Mouse (Mus musculus) lung, embryonic 14.5 days (tissue): Measurements from ENCODE around the gene Zscan26. TPM values are rescaled to one million over a fixed set of nuclear protein-coding genes. Genes with fewer than 3 reads are reported as not detected.
"Not testable (repeated sequence)": the region's sequence is repeated elsewhere in the genome, so short reads cannot be mapped to it uniquely, and the experiment has no call there.

Experiments used
- ATAC-seq: fragments of 200-750 bp; cut with Nextera tagmentation; 2 replicates; pipeline ENCODE4 v1.8.0; 2017; ENCODE audit warnings: mild to moderate bottlenecking, moderate TSS enrichment, moderate library complexity; ENCODE audit not compliant: insufficient read depth
- DNase-seq: peaks from one replicate; pipeline ENCODE4 v3.0.0-alpha.2; 2015
- H3K27ac ChIP-seq: fragments of 300-500 bp; sonication (generic); 2 replicates; pipeline ENCODE4 v1.5.1; 2014; ENCODE audit warnings: low read depth, mild to moderate bottlenecking, moderate library complexity
- H3K27me3 ChIP-seq: fragments of 300-500 bp; sonication (generic); 2 replicates; pipeline ENCODE4 v1.6.1; 2014; ENCODE audit warnings: low read length, control low read depth; ENCODE audit not compliant: insufficient read depth
- H3K36me3 ChIP-seq: fragments of 300-500 bp; sonication (generic); 2 replicates; pipeline ENCODE4 v1.6.1; 2014; ENCODE audit warnings: control low read depth; ENCODE audit not compliant: insufficient read depth
- H3K4me1 ChIP-seq: fragments of 300-500 bp; sonication (generic); 2 replicates; pipeline ENCODE4 v1.6.1; 2014; ENCODE audit warnings: antibody characterized with exemption, control low read depth; ENCODE audit not compliant: insufficient read depth
- H3K4me2 ChIP-seq: fragments of 300-500 bp; sonication (generic); 2 replicates; pipeline ENCODE4 v1.6.1; 2014; ENCODE audit warnings: mild to moderate bottlenecking
- H3K4me3 ChIP-seq: fragments of 300-500 bp; sonication (generic); 2 replicates; pipeline ENCODE4 v1.5.1; 2014; ENCODE audit warnings: low read depth, low read length
- H3K9ac ChIP-seq: fragments of 300-500 bp; sonication (generic); 2 replicates; pipeline ENCODE4 v1.6.1; 2014
- H3K9me3 ChIP-seq: fragments of 300-500 bp; sonication (generic); 2 replicates; pipeline ENCODE4 v1.6.1; 2016; ENCODE audit warnings: low read depth, low read length, control low read depth
- CTCF ChIP-seq: IDR thresholded peaks from 2 replicates; pipeline ENCODE4 v1.5.1; 2016; ENCODE audit warnings: antibody characterized with exemption, low read depth
- WGBS: fragments of 180-500 bp; shearing (Covaris S2); extraction: QIAGEN DNeasy Blood & Tissue Kit; methylation state at CpG from one replicate; pipeline ENCODE4 v1.1.7; 2014; 5-methylcytosine and 5-hydroxymethylcytosine counted together
- microRNA counts: library from miRNA; unstranded; fragments of <30 nt; microRNA quantifications from one replicate; lab custom pipeline; 2016
- microRNA-seq: library from miRNA; unstranded; fragments of <30 nt; microRNA quantifications from one replicate; pipeline ENCODE4, GENCODE M21; 2016; ENCODE audit warnings: borderline number of aligned reads
- polyA plus RNA-seq: library from polyadenylated mRNA; unstranded; fragments of >200 nt; fragmentation: Nextera tagmentation; extraction: Ambion mirVana; gene quantifications from 2 replicates; pipeline ENCODE4 v1.2.1, GENCODE M21; 2014

The Zscan26 gene
- polyA plus RNA-seq, 1 experiment from 2014 or later = 27.6 TPM

DNA sequence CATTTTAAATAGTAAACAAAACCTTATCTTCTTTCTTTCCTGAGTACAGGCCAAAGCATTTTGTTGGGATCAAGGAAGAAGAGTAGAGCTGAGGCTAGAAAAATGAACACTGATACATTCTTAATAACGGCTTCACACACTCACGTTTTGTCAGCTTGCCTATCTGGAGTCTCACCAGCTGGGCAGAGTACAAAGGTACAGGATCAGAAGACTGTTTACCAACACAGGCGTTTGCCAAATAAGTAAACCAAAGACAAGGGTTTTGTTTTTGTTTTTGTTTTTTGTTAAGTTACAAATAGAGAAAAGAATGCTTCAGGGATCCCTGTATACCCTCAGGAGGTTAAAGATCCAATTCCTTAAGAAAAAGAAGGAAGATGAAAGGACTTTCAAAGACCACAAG lies 52.4 kb downstream of the Zscan26 start:
- peak overlapping the region; percentile 76 for H3K4me2 ChIP-seq
- H3K9ac ChIP-seq = peak overlapping the region; percentile 93
- ATAC-seq (no peak), DNase-seq (no peak)
- peaks cover 24% of the 10 kb centered on the region for H3K36me3 ChIP-seq
- H3K4me1 ChIP-seq = 0 out of 2 replicates have a peak, but pooled peaks cover 5% of the 10 kb centered on the region
- H3K27me3 ChIP-seq = no peaks in the 10 kb centered on the region
- 62% methylated on average over 3 of the region's 3 CpGs for WGBS
- peak overlapping the region; percentile 79 for H3K4me3 ChIP-seq
- TF ChIP-seq CTCF = no peak
- H3K27ac ChIP-seq = no peak overlapping the region
- no peaks in the 10 kb centered on the region for H3K9me3 ChIP-seq

DNA sequence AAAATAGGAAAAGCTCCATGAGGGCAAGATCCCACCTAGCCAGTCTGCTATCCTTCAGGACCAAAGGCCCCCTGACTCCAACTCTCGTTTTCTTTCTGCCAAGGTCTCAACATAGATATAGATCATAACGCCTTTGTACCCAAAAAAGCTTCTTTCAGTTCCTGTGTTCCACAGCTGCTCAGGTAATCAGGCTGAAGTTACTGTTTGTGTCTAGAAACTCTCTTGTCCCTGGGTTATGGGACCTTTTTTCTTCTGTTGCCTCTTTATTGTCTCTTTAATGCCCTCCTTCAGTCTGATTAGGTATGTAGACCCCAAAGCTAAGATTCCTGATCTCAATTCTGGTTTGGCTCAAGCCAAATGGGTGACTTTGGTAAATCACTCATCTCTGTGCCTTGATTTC lies 56.0 kb downstream of the Zscan26 start:
- 75% methylated on average over 2 of the region's 2 CpGs for WGBS
- peaks cover 56% of the 10 kb centered on the region for H3K36me3 ChIP-seq

DNA sequence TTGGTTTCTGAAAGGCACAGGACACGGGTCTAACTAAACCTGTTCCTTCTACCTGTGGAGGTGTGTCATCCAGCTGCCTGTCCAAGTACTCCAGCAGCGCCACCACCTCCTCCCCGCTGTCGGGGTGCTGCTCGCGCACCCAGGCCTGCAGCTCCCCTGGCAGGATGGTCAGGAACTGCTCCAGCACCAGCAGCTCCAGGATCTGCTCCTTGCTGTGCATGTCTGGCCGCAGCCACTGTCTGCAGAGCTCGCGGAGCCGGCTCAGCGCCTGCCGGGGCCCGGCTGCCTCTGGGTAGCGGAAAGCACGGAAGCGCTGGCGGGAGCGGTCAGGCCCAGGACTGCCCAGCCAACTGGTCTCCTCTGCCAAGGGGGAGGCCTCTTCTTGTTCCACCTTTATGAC lies 57.5 kb downstream of the Zscan26 start:
- H3K27me3 ChIP-seq, H3K4me1 ChIP-seq, H3K4me3 ChIP-seq, DNase-seq, H3K27ac ChIP-seq, H3K9me3 ChIP-seq, H3K4me2 ChIP-seq, H3K9ac ChIP-seq: not testable (repeated sequence)
- H3K36me3 ChIP-seq = peaks cover 68% of the 10 kb centered on the region
- 91% methylated on average over 9 of the region's 18 CpGs for WGBS
- peak; percentile 38 for ATAC-seq

More for the DNA sequence above, 56.0 kb downstream of the Zscan26 start:
- no peak for TF ChIP-seq CTCF
- no peak for ATAC-seq
- Histone ChIP-seq H3K27ac (no peak overlapping the region), H3K27me3 (no peaks in the 10 kb centered on the region), H3K4me1 (0 out of 2 replicates have a peak, but pooled peaks cover 5% of the 10 kb centered on the region), H3K9me3 (no peaks in the 10 kb centered on the region), H3K4me3 (no peak overlapping the region), H3K9ac (no peak overlapping the region), H3K4me2 (no peak overlapping the region)
- no peak for DNase-seq

DNA sequence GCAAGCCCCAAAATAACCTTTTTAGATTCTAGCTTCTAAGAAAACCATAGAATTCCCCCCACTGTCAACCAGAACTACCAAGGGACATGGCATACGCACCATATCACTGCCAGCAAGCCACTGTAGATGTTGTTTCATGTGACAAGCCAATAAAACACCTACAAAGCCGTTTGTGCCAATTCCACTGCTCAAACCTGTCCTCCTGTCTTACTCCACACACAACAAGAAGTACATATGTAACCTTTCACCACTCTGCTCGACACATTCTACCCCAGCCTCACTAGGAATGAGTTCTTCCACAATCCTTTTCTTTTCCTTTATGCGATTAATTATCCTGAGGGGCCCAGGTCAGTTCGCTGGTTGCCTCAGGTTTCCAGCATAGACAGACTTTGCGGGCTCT lies 57.9 kb downstream of the Zscan26 start:
- WGBS = 90% methylated on average over 6 of the region's 6 CpGs
- DNase-seq (no peak), ATAC-seq (no peak)
- H3K4me2 ChIP-seq = no peak overlapping the region
- no peak overlapping the region for H3K27ac ChIP-seq
- H3K27me3 ChIP-seq = no peaks in the 10 kb centered on the region
- no peaks in the 10 kb centered on the region for H3K4me1 ChIP-seq
- no peak overlapping the region for H3K4me3 ChIP-seq
- H3K9me3 ChIP-seq = no peaks in the 10 kb centered on the region
- no peak overlapping the region for H3K9ac ChIP-seq
- H3K36me3 ChIP-seq = peaks cover 70% of the 10 kb centered on the region
- no peak for TF ChIP-seq CTCF

DNA sequence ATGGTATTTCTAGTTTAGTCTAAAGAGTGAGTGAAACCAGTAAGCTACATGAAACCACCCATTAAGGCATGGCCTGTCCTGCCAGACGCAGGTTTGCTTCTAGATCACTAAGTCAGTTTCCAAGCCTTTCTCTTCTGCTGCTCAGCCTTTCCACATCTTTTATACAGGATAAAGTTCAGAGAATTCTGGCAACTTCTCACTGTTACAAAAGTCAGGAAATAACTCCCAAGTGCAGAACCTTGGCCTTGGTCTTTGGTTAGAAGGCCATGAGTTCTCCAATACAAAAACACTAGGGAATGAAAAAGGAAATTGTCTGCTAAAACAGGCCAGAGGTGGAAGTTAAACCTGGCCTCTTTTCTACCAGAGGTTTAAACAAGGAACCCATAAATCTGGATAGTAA lies 58.3 kb downstream of the Zscan26 start:
- DNase-seq (no peak), ATAC-seq (no peak)
- H3K4me2 ChIP-seq = no peak overlapping the region
- no peaks in the 10 kb centered on the region for H3K27me3 ChIP-seq
- H3K27ac ChIP-seq = no peak overlapping the region
- no peak overlapping the region for H3K4me3 ChIP-seq
- WGBS = 92% methylated on average over 1 of the region's 1 CpGs
- H3K4me1 ChIP-seq = no peaks in the 10 kb centered on the region
- no peaks in the 10 kb centered on the region for H3K9me3 ChIP-seq
- H3K9ac ChIP-seq = no peak overlapping the region
- no peak for TF ChIP-seq CTCF
- peaks cover 74% of the 10 kb centered on the region for H3K36me3 ChIP-seq

MicroRNAs within 50 kb of the gene (microRNA counts, 519-probe panel; counts per million panel counts)
- 3,214 counts per million, percentile 61 among the panel's probes with 10 or more counts for microRNA mmu-miR-1896 (lab: Ali Mortazavi, UCI)

Small RNAs within 50 kb of the gene (microRNA-seq; reads per million reads assigned to microRNA genes)
- gene Mir1896 (not detected), gene Mir6942 (not detected)

Other genes starting within 250 kb of the Zscan26 start
- not detected in 2 replicates for gene Gpx5, start 161.0 kb downstream of the Zscan26 start, polyA plus RNA-seq
- not detected in 2 replicates for gene Gpx6, start 141.6 kb downstream of the Zscan26 start, polyA plus RNA-seq
- not detected in 2 replicates for gene Olfr1367, start 106.8 kb downstream of the Zscan26 start, polyA plus RNA-seq
- gene Zscan12, start 90.9 kb downstream of the Zscan26 start, polyA plus RNA-seq = 14.1 and 14.3 TPM in 2 replicates
- 73.2 and 78.0 TPM in 2 replicates for gene Zkscan3, start 51.0 kb downstream of the Zscan26 start, polyA plus RNA-seq
- 2.3 and 2.6 TPM in 2 replicates for gene Pgbd1, start 12.7 kb downstream of the Zscan26 start, polyA plus RNA-seq
- gene Nkapl, start 14.8 kb upstream of the Zscan26 start, polyA plus RNA-seq = 3.1 and 3.4 TPM in 2 replicates
- gene Zkscan4, start 25.2 kb upstream of the Zscan26 start, polyA plus RNA-seq = 3.4 and 3.5 TPM in 2 replicates
- not detected in 2 replicates for gene Gm10065, start 25.7 kb upstream of the Zscan26 start, polyA plus RNA-seq
- 0.74 and 0.96 TPM in 2 replicates for gene AK157302, start 41.5 kb upstream of the Zscan26 start, polyA plus RNA-seq
- gene Gm11273, start 47.7 kb upstream of the Zscan26 start, polyA plus RNA-seq = 6.6 and 7.6 TPM in 2 replicates
- gene Zkscan8, start 77.4 kb upstream of the Zscan26 start, polyA plus RNA-seq = 10.1 and 10.5 TPM in 2 replicates
- 0.14 and 0.41 TPM in 2 replicates for gene Olfr1366, start 89.1 kb upstream of the Zscan26 start, polyA plus RNA-seq
- gene Olfr1535, start 106.2 kb upstream of the Zscan26 start, polyA plus RNA-seq = 0.09 TPM in 1 of 2 replicates, not detected in the other
- gene Olfr1364, start 128.0 kb upstream of the Zscan26 start, polyA plus RNA-seq = not detected in 2 replicates
- not detected in 2 replicates for gene Olfr1362, start 160.3 kb upstream of the Zscan26 start, polyA plus RNA-seq
- gene Olfr11, start 188.8 kb upstream of the Zscan26 start, polyA plus RNA-seq = not detected in 2 replicates
- gene Olfr1361, start 209.7 kb upstream of the Zscan26 start, polyA plus RNA-seq = not detected in 2 replicates
- gene Olfr1360, start 223.7 kb upstream of the Zscan26 start, polyA plus RNA-seq = not detected in 2 replicates
- not detected in 2 replicates for gene Olfr1359, start 244.4 kb upstream of the Zscan26 start, polyA plus RNA-seq